Mouse (Mus musculus) right cerebral cortex, adult 2 months (tissue): ENCODE data around the gene Atg4c.

Experiments
- DNase-seq, 2 experiments: peaks; one replicate each; pipeline ENCODE4 v3.0.0; 2021 to 2022; ENCODE audit warnings: low spot score in 2 of 2

Atg4c gene

DNA sequence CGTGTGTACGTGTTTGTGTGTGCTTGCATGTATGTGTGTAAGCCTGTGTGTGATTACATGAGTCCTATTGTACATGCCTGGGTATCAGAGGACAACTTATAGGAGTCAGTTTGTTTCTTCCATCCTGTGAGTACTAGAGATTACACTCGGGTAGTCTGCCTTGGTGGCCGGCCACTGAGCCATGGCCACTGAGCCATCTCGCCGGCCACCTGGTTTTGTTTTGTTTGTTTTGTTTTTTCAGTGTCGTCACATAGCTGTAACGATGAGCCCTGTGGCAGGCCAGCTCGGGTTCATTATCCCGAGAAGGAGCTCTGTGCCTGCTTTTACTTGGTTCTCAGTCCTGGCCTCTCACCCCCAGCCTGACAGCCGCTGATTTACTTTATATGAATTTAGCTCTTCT, 69.9 kb downstream of the Atg4c start:
- DNase-seq: no peak

DNA sequence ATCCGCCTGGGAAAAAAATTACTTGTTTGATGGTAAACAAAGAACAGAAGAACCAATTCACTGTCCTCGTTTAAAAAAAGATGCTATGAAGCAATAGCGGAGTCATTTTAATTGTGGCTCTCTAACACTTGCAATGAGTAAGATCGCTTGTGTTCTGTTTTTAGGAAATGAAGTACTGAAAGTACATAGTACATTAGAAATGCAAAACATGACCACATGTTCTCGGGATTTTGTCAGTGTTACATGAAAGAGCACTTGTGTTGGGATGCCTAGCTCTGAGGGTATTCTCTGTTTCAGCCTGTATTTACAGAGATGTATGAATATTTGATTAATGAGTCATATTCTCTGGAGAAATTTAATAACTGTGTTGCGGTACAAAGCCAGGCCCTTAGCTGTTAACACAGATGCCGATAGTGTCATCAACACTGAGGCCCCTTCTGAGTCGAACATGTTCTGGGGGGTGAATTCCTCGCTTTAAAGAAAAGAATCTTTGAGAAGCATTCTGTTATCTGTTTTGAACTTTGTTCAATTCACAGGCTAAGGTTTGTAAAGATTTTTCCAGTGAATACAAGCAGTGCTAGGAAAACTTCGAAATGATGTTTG, 73.2 kb downstream of the Atg4c start:
- no peak for DNase-seq

DNA sequence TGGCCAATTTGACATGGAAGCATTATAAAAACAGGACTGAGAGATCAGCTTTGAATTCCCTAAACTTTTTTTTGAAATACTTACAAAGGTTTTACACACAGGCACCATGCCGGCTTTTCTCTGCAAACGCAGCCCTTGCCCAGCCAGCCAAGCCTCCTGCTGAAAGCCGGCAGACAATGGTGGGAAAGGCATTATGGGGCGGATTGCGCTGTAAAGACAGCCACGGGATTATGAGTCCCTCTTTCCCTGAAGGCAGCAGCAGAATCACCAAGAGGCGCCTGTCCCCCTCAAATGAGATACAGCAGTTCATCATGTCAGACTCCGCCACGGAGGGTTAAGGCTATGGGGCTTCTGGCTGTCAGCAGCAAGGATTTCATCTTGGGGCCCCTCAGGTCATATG, 79.1 kb downstream of the Atg4c start:
- DNase-seq: no peak

DNA sequence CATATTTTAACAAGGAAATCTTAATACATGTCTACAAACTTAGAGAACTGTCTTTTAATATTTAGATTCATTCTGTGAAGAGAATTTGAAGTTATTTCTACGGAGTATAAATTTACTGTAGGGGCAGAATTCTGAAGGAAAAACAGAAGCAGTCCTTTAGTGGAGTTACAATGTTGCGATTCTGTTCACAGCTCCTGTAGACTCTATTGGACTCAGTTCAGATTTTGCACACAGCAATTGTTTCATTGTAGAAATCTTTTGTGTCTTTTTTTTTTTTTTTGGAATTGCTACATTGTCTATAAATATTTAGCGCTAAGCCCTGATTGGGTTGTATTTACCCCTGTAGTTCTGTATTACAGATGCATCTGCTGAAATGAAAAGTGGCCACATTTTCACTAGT, 79.7 kb downstream of the Atg4c start:
- no peak for DNase-seq

DNA sequence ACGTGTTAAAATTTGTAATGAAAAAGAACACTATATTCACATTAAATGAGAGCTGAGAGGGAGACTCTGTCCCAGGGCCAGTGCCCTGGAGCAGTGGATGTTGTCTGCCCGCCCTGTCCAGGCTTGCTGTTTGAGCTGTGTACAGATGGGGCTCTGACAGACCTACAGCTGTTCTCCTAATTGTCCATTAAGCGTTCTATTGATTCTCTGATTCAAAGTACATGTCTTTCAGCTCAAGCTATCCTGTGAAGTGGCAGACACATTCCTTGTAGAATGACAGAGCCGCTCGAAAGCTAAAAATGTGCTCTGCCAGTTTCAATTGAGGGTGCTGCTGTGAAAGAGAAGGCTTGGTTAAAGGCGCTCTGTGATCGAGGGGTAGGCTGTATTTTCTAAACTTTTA, 80.2 kb downstream of the Atg4c start:
- no peak for DNase-seq

DNA sequence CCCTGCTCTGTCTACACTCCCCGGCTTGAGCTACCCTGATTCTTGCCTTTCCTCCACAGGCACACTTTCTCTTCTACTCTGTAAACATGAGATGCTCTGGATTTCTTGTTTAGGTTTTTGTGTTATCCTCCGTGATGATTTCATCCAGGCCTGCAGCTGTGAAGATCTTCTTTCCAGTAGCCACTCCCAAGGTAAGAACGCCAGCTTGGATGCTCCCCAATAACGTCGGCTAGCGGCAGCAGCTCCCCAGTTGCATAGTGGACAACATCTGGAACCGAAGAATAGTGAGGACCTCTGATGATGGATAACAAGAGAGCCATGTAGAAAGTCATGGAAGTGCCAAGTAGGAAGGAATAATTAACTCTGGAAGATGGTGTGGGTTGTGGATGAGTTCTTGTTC, 85.1 kb downstream of the Atg4c start:
- DNase-seq: no peak

DNA sequence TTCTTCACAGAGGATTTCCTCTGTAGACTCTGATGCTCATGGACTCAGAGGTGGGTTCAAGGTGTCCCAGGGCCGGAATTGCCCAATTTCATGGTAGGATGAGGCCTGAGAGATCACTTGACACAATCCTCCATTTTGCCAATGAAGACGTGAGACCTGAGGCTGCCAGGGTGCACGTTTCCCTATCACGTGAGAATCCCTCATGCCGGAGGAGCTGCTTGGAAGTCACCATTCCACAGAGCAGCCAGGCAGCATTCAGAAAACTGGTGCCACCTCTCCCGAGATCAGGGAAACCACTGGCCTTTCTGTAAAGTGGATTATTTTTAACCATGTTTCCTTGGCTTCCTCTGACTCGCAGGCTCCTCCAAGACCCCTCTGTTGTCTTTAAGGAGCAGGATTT, 88.0 kb downstream of the Atg4c start:
- no peak for DNase-seq

DNA sequence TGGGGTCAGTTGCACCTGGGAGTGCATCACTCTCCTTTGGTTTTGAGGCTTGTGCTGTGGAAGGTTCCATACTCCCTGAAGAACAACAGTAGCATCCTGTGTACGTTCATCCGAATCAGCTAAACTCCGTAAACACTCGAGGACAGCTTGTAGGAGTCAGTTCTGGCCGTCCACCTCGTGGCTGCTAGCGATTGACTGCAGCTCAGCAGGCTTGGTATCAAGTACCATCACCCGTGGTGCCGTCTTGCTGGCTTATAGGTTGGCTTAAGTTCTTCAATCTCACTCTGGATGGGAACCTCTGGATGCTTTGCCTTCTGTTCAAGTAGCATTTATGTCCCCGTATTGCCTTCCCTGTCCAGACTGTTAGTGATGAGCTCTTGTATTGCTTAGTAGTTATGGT, 95.6 kb downstream of the Atg4c start:
- no peak for DNase-seq

DNA sequence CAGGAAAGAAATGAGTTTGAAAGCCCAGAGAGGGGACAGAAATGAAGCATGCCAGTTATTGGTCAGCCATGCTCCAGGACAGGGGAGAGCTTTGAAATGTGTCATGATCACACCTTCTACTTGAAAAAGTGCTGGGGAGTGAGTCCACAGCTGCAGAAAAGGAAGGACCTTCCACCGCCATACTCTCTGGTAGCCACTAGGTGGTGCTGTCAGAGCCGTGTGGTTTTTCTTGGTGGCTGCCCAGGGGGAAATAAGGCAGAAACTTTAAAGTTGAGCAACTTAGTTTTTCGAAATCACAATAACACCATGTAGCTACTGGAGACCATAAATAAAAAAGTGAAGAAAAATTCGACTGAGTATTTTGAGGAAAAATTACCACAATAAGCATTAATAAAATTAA, 104.9 kb downstream of the Atg4c start:
- peak; percentile 39 to 40 for DNase-seq

DNA sequence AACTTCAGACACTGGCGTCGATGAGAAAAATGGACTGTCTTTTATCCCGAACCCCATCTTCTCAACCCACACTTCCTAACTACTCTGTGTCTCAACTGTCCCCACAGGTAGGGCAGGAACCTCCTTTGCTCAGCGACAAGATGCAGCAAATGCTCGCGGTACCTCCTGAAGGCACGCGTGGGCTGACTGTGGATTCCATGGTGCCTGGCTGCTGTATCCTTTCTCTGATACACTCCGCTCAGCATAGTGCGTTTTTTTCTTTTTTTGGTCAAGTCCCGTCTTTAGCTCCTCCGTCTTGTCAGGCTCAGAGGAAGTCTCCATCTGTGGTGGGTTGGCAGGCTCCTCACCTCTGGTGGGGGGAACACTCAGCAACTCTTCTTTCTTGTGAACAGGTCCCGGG, 111.1 kb downstream of the Atg4c start:
- DNase-seq: no peak
